Mouse (Mus musculus): Measurements from ENCODE around the gene Igsf3. TPM values are rescaled to one million over a fixed set of nuclear protein-coding genes. Genes with fewer than 3 reads are reported as not detected.

Igsf3 gene
- polyA plus RNA-seq, 1 experiment, result 8.3 TPM

- no peak for TF ChIP-seq GATA1 (IDR thresholded peaks at IDR 0.05; ENCODE audit: low read length)
Measured at GRCm38 (mm10) chr3:101363574-101363973, 13.3 kb upstream of the Igsf3 start.

- no peak for TF ChIP-seq GATA1 (IDR thresholded peaks at IDR 0.05; ENCODE audit: low read length)
Measured at GRCm38 (mm10) chr3:101365081-101365612, 11.7 kb upstream of the Igsf3 start.

DNA sequence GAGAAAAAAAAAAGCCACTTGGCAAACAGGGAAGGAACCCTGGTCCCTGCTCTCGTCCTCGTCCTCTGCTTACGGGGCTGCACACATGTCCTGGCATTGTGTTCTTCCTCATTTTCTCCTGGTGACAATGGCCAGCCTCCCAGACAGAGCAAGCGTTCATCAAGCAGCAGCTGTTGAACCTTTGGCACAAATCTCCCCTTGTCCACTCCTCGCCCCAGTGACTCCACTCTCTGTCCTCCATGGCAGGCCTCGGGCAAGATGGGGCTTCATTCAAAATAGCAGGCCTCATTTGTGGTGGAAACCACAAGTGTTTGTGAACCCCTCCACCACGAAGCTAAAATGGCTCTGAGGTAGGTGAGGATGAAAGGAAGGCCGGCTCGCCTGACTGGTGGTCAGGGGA, 11.0 kb upstream of the Igsf3 start:
- no peak for TF ChIP-seq GATA1 (IDR thresholded peaks at IDR 0.05; ENCODE audit: low read length)

- TF ChIP-seq GATA1 (IDR thresholded peaks at IDR 0.05; ENCODE audit: low read length), result no peak
Measured at GRCm38 (mm10) chr3:101367372-101367771, 9.5 kb upstream of the Igsf3 start.

DNA sequence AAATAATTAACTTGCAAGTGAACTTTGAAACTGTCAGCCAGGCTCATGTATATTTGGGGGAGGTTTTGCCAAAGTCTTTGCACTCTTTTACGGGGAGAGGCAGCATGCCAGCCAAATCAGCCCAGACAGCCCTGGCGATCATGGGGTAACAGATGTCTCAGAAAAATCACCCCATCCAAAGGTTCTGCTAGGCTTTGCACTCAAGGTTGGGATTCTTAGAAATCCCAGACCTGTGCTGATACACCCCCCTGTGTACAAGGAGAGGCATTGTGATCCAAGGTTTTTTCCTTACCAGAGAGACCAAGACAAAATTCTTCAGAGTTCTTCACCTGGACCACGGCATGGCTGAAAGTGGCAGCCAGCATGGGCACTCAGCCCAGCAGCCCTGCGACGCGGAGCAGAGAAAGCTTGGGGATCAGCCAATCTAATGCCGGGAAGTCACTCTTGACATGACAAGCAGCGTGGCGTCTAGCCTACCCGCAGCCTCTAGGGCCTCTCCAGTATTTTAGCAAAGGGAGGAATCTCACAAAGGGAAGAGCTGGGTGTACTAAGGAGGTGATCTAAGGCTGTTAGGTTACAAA, 7.5 kb upstream of the Igsf3 start:
- TF ChIP-seq GATA1 (IDR thresholded peaks at IDR 0.05; ENCODE audit: low read length), result no peak

DNA sequence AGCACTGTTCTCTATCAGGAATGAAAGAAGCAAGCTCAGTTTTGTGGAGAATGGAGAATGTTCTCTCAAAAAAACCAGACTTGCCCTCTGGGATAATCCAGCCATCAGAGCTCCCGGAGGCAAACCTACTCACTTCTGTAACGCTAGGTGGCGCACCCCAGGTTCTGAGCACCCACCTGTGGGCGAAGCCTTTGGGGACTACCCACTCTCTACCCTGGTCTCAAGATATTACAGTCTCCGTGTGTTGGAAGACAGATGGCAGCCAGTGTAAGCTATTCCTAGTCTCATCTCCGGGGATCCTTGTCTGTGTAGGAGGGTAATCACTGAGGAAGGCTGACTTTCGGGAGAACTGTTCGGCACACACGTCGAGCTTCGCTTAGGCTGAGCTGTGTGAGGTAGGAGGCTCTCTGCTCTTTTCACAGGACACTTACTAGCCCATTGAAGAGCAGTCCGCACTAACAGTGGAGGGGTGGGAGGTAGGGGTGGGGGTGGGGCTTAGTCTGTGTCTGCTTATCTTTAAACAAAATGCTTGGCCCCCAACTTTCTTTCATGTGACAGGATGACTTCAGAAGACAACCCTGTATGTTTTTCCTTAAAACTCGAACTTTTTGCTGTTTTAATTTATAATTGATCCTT, 4.4 kb upstream of the Igsf3 start:
- TF ChIP-seq GATA1 (IDR thresholded peaks at IDR 0.05; ENCODE audit: low read length), result no peak

DNA sequence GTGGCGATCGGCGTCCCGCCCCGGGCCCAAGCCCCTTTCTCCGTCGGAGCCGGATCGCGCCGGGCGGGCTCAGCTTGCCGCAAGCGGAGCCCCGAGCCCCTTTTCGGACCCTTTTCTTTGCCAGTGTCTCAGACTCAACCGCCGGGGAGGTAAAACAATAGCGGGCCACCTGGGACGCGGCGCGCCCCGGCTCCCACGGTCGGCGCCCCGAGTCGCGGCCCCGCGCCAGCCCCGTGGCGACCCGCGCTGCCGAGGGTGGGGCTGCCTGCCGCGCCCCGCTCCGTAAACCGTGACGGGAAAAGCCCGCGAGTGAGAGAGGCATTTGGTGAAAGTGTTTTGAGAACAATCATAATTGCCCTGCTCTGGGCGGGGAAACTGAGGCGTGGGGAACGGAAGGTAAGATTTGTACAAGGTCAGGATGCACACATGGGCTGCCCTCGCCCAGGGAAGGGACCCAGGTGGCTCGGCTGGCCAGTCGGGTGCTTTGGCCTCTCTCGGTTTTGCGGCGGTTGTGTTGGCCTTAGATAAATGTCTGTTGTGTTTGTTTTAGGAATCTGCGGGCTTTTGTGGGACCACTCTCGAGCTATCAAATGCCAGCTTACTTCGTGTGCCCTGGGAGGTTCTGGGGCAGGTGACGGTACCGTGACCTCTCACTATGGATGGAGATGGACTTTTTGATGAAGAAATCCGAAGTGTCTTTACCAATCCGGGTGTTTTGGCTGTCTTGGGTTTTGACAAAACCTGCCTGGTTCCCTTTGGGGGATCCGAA, 557 bp downstream of the Igsf3 start:
- no peak for TF ChIP-seq GATA1 (IDR thresholded peaks at IDR 0.05; ENCODE audit: low read length)

GRCm38 (mm10) chr3:101378102-101378501, 1.2 kb downstream of the Igsf3 start:
- TF ChIP-seq GATA1 (IDR thresholded peaks at IDR 0.05; ENCODE audit: low read length), result no peak

GRCm38 (mm10) chr3:101379789-101380188, 2.9 kb downstream of the Igsf3 start:
- no peak for TF ChIP-seq GATA1 (IDR thresholded peaks at IDR 0.05; ENCODE audit: low read length)

GRCm38 (mm10) chr3:101381691-101382090, 4.8 kb downstream of the Igsf3 start:
- no peak for TF ChIP-seq GATA1 (IDR thresholded peaks at IDR 0.05; ENCODE audit: low read length)

DNA sequence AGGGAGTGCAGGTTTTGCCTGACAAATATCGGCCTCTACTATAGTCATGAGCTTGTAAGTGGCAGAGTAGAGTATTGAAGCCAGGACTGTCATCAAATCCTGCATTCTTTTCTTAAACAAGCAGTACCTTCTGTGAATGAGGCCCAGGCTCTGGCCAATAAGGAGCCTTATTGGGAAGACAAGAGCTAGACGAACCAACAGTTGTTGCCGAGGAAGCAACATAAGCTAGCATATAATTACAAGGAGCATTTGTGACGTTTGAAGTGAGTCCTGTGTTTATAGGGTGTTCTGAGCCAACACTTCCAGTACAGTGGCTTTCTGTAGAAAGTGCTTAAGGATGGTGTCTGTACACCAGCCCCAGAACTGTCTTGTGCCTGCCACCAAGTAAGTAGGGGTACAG, 5.9 kb downstream of the Igsf3 start:
- TF ChIP-seq GATA1 (IDR thresholded peaks at IDR 0.05; ENCODE audit: low read length), result no peak

DNA sequence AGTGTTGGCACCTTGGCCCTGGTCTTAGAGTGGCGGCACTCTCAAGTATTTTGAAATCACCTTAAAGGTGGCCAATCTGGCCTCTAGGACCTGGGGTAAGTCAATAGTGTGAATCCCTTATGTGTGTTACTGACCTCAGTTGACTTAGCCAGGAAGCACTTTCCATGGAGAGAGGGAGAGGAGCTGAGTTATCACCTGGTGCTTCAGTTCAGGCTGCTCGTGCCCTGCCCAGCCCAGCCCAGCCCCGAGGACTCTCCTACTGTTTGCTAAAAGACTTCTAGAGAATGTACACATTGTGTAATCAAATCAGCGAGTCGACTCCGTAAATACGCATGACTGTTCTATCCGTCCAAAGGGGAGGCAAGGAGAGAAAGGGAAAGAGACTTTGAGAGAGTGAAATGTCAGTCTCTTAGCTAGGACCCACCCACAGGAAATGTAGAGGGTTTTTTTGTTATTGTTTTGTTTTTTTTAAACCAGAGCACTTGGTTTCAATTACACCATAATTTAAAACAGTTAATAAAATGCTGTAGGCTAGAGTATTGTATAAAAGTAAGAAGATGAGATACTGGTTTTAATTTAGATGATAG, 9.6 kb downstream of the Igsf3 start:
- no peak for TF ChIP-seq GATA1 (IDR thresholded peaks at IDR 0.05; ENCODE audit: low read length)

DNA sequence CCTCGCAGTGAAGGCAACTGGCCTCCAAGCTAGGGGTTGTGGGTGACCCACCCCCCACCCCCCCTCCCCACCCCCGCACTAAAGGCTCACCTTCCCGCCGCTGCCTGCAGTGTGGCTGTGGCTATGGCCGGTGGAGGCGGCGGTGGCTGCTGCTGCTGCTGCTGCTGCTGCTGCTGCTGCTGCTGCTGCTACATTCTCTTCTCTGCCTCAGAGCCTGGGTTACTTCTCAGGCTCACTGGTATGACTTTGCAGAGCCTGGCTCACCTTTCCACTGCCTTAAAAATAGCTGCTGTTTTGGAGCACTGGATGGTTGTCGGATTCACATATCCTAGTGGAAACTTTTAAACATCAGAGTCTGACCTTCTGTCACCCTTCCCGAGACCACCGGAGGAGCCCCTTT, 11.0 kb downstream of the Igsf3 start:
- no peak for TF ChIP-seq GATA1 (IDR thresholded peaks at IDR 0.05; ENCODE audit: low read length)

- TF ChIP-seq GATA1 (IDR thresholded peaks at IDR 0.05; ENCODE audit: low read length), result no peak
Measured at GRCm38 (mm10) chr3:101389566-101389965, 12.7 kb downstream of the Igsf3 start.

- TF ChIP-seq GATA1 (IDR thresholded peaks at IDR 0.05; ENCODE audit: low read length), result no peak
Measured at GRCm38 (mm10) chr3:101390472-101390871, 13.6 kb downstream of the Igsf3 start.

- TF ChIP-seq GATA1 (IDR thresholded peaks at IDR 0.05; ENCODE audit: low read length), result no peak
Measured at GRCm38 (mm10) chr3:101391991-101392390, 15.1 kb downstream of the Igsf3 start.

Measured in G1E-ER4 (cell line).